13 mouse cellular contexts compared by ENCODE assay signal in genomic region chr17:87461499-87461896, GRCm38 (mm10). TPM values are rescaled to one million over a fixed set of nuclear protein-coding genes. Genes with fewer than 3 reads are reported as not detected.
DNase-seq lines count a peak whose midpoint lies in the region; ATAC-seq and TF ChIP-seq lines count a peak whose summit lies in the region.
"Had no signal": no experiment of that assay in that cellular context is flagged by ENCODE, and none has a peak within 500 bp of the region (broad histone marks: within the 10 kb centered on the region; RNA-seq: fewer than 3 reads in every experiment).

No protein-coding gene starts in this region.

- no peak overlapping the region for H3K4me3 ChIP-seq in heart, postnatal 0 days (ENCODE audit: low read depth, low read length)
- H3K4me3 ChIP-seq in neural tube, embryonic 11.5 days (ENCODE audit: low read depth, low read length): no peak overlapping the region
- H3K4me3 ChIP-seq in hindbrain, embryonic 13.5 days: no peak overlapping the region
- H3K4me3 ChIP-seq in embryonic facial prominence, embryonic 10.5 days: no peak overlapping the region

- TF ChIP-seq CTCF in heart, postnatal 0 days (IDR thresholded peaks at IDR 0.05; ENCODE audit: low read depth): peak; percentile 43

- H3K4me2 ChIP-seq in heart, postnatal 0 days (ENCODE audit: low read depth, low read length): no peak overlapping the region
- no peak overlapping the region for H3K4me2 ChIP-seq in neural tube, embryonic 11.5 days (ENCODE audit: low read depth)
- no peak overlapping the region for H3K4me2 ChIP-seq in hindbrain, embryonic 13.5 days

- WGBS in heart, postnatal 0 days: 50% methylated on average over 3 of the region's 3 CpGs
- 39% methylated on average over 3 of the region's 3 CpGs for WGBS in neural tube, embryonic 11.5 days
- WGBS in hindbrain, embryonic 13.5 days: 34% methylated on average over 3 of the region's 3 CpGs
- 43% methylated on average over 3 of the region's 3 CpGs for WGBS in embryonic facial prominence, embryonic 10.5 days

- intact Hi-C loops in heart, postnatal 14 days (cut with DNase I): no loop called here

- ATAC-seq in heart, postnatal 0 days (ENCODE audit: insufficient read depth, low read depth): no peak
- no peak for ATAC-seq in neural tube, embryonic 11.5 days (ENCODE audit: insufficient read depth, low FRiP score, low TSS enrichment)
- ATAC-seq in hindbrain, embryonic 13.5 days (ENCODE audit: low FRiP score): peak; percentile 10; the same call in 1 of the 2 replicates

- no peak for TF ChIP-seq EP300 in heart, postnatal 0 days (IDR thresholded peaks at IDR 0.05; ENCODE audit: low read depth)

- H3K9ac ChIP-seq in heart, postnatal 0 days (replicated peaks; ENCODE audit: low read depth, low read length): no peak overlapping the region
- no peak overlapping the region for H3K9ac ChIP-seq in neural tube, embryonic 11.5 days (ENCODE audit: low read length)
- no peak overlapping the region for H3K9ac ChIP-seq in hindbrain, embryonic 13.5 days

- DNase-seq in heart, postnatal 0 days (ENCODE audit: low spot score): no peak
- DNase-seq in heart, postnatal 14 days: no peak
- DNase-seq in neural tube, embryonic 11.5 days (ENCODE audit: low spot score): peak; percentile 16
- DNase-seq in neural tube, embryonic 10.5 days (ENCODE audit: extremely low spot score, low spot score): no peak
- no peak for DNase-seq in right cerebral cortex, postnatal 25 days
- no peak for DNase-seq in embryonic facial prominence, embryonic 10.5 days (ENCODE audit: low spot score)
- no peak for DNase-seq in frontal cortex, postnatal 25 days (ENCODE audit: low spot score in 2 of 2)
- DNase-seq: cerebellum, adult 11-12 months; retina, postnatal 1 day had no signal

- no peaks in the 10 kb centered on the region for H3K27me3 ChIP-seq in heart, postnatal 0 days (ENCODE audit: control insufficient read depth, insufficient read depth, low read length)
- no peaks in the 10 kb centered on the region for H3K27me3 ChIP-seq in neural tube, embryonic 11.5 days (ENCODE audit: control insufficient read depth, insufficient read depth, low read length)
- no peaks in the 10 kb centered on the region for H3K27me3 ChIP-seq in hindbrain, embryonic 13.5 days
- H3K27me3 ChIP-seq in embryonic facial prominence, embryonic 10.5 days (replicated peaks; ENCODE audit: low read depth, poor library complexity, severe bottlenecking): peaks cover 25% of the 10 kb centered on the region

- no peaks in the 10 kb centered on the region for H3K36me3 ChIP-seq in heart, postnatal 0 days (replicated peaks; ENCODE audit: control insufficient read depth, insufficient read depth, low read length)
- H3K36me3 ChIP-seq in neural tube, embryonic 11.5 days (ENCODE audit: control insufficient read depth, insufficient read depth, low read length): no peaks in the 10 kb centered on the region
- H3K36me3 ChIP-seq in hindbrain, embryonic 13.5 days: no peaks in the 10 kb centered on the region
- H3K36me3 ChIP-seq in embryonic facial prominence, embryonic 10.5 days (replicated peaks): no peaks in the 10 kb centered on the region

- H3K4me1 ChIP-seq in heart, postnatal 0 days (ENCODE audit: control insufficient read depth, insufficient read depth): peaks cover 18% of the 10 kb centered on the region
- H3K4me1 ChIP-seq in neural tube, embryonic 11.5 days (ENCODE audit: control insufficient read depth, insufficient read depth, low read length): peaks cover 30% of the 10 kb centered on the region
- H3K4me1 ChIP-seq in hindbrain, embryonic 13.5 days (replicated peaks): peaks cover 46% of the 10 kb centered on the region
- H3K4me1 ChIP-seq in embryonic facial prominence, embryonic 10.5 days: peaks cover 47% of the 10 kb centered on the region

- H3K9me3 ChIP-seq in heart, postnatal 0 days (replicated peaks; ENCODE audit: control insufficient read depth, low read length): no peaks in the 10 kb centered on the region
- H3K9me3 ChIP-seq in neural tube, embryonic 11.5 days (ENCODE audit: control insufficient read depth, low read length): no peaks in the 10 kb centered on the region
- H3K9me3 ChIP-seq in hindbrain, embryonic 13.5 days: no peaks in the 10 kb centered on the region
- no peaks in the 10 kb centered on the region for H3K9me3 ChIP-seq in embryonic facial prominence, embryonic 10.5 days
- H3K9me3 ChIP-seq: megakaryocyte, embryonic 14.5 days had no signal

- H3K27ac ChIP-seq in heart, postnatal 0 days (ENCODE audit: low read depth): no peak overlapping the region
- no peak overlapping the region for H3K27ac ChIP-seq in neural tube, embryonic 11.5 days (ENCODE audit: low read depth, low read length)
- H3K27ac ChIP-seq in hindbrain, embryonic 13.5 days: peak overlapping the region; percentile 84; the same call in 1 of the 2 replicates
- no peak overlapping the region for H3K27ac ChIP-seq in embryonic facial prominence, embryonic 10.5 days (replicated peaks)

RNA-seq across cellular contexts. Expression of gene Calm2, which starts 14.8 kb away (rescaled TPM):
- 129 and 183 TPM in 2 replicates for total RNA-seq in heart, postnatal 0 days (2014; rRNA removed; ENCODE audit: low replicate concordance)
- polyA plus RNA-seq in heart, postnatal 0 days (2015; fragmentation: Nextera tagmentation; extraction: Ambion mirVana): 389 and 428 TPM in 2 replicates
- total RNA-seq in heart, postnatal 14 days (2021): 100 to 1,000 TPM; 179 to 185 TPM
- 1,603 and 1,604 TPM in 2 replicates for polyA plus RNA-seq in neural tube, embryonic 11.5 days (2014; fragmentation: Nextera tagmentation; extraction: Ambion mirVana)
- 2,223 and 2,271 TPM in 2 replicates for polyA plus RNA-seq in hindbrain, embryonic 13.5 days (2015; fragmentation: Nextera tagmentation; extraction: Ambion mirVana)
- 1,075 and 1,119 TPM in 2 replicates for polyA plus RNA-seq in embryonic facial prominence, embryonic 10.5 days (2016; fragmentation: Nextera tagmentation; extraction: Ambion mirVana)

RNA-seq across cellular contexts. Expression of gene Stpg4, which starts 34.0 kb away (rescaled TPM):
- not detected in 2 replicates for total RNA-seq in heart, postnatal 0 days (2014; rRNA removed; ENCODE audit: low replicate concordance)
- not detected in 2 replicates for polyA plus RNA-seq in heart, postnatal 0 days (2015; fragmentation: Nextera tagmentation; extraction: Ambion mirVana)
- total RNA-seq in heart, postnatal 14 days (2021): not detected
- polyA plus RNA-seq in neural tube, embryonic 11.5 days (2014; fragmentation: Nextera tagmentation; extraction: Ambion mirVana): 0.39 TPM in 1 of 2 replicates, not detected in the other
- not detected in 2 replicates for polyA plus RNA-seq in hindbrain, embryonic 13.5 days (2015; fragmentation: Nextera tagmentation; extraction: Ambion mirVana)
- polyA plus RNA-seq in embryonic facial prominence, embryonic 10.5 days (2016; fragmentation: Nextera tagmentation; extraction: Ambion mirVana): not detected in 2 replicates
- total RNA-seq: heart, adult 8-10 months; left cerebral cortex, postnatal 36 days had no signal
